Mouse (Mus musculus) hindbrain, embryonic 13.5 days (tissue): ENCODE results near the gene Slc7a11. TPM values are rescaled to one million over a fixed set of nuclear protein-coding genes. Genes with fewer than 3 reads are reported as not detected.

Source experiments
- ATAC-seq: fragments of 200-750 bp; cut with Nextera tagmentation; 2 replicates; pipeline ENCODE4 v1.8.0; 2017; ENCODE audit warnings: moderate TSS enrichment; ENCODE audit not compliant: low FRiP score
- H3K27ac ChIP-seq: fragments of 300-500 bp; sonication (generic); 2 replicates; pipeline ENCODE4 v1.5.1; 2015; ENCODE audit warnings: inconsistent platforms, mild to moderate bottlenecking, moderate library complexity
- H3K27me3 ChIP-seq: fragments of 300-500 bp; sonication (generic); 2 replicates; pipeline ENCODE4 v1.6.1; 2015; ENCODE audit warnings: mild to moderate bottlenecking, inconsistent platforms
- H3K36me3 ChIP-seq: fragments of 300-500 bp; sonication (generic); 2 replicates; pipeline ENCODE4 v1.6.1; 2015; ENCODE audit warnings: mild to moderate bottlenecking, inconsistent platforms
- H3K4me1 ChIP-seq: fragments of 300-500 bp; sonication (generic); replicated peaks from 2 replicates; pipeline ENCODE4 v1.6.1; 2015; ENCODE audit warnings: inconsistent platforms
- H3K4me2 ChIP-seq: fragments of 300-500 bp; sonication (generic); 2 replicates; pipeline ENCODE4 v1.6.1; 2015; ENCODE audit warnings: inconsistent platforms, mild to moderate bottlenecking, moderate library complexity
- H3K4me3 ChIP-seq: fragments of 300-500 bp; sonication (generic); 2 replicates; pipeline ENCODE4 v1.5.1; 2015; ENCODE audit warnings: mild to moderate bottlenecking, inconsistent platforms
- H3K9ac ChIP-seq: fragments of 300-500 bp; sonication (generic); 2 replicates; pipeline ENCODE4 v1.6.1; 2015; ENCODE audit warnings: mild to moderate bottlenecking, inconsistent platforms
- H3K9me3 ChIP-seq: fragments of 300-500 bp; sonication (generic); 2 replicates; pipeline ENCODE4 v1.6.1; 2016; ENCODE audit warnings: inconsistent platforms
- WGBS: fragments of 180-500 bp; shearing (Covaris S2); methylation state at CpG from one replicate; pipeline ENCODE4 v1.1.7; 2015; 5-methylcytosine and 5-hydroxymethylcytosine counted together
- polyA plus RNA-seq: library from polyadenylated mRNA; unstranded; fragments of >200 nt; fragmentation: Nextera tagmentation; extraction: Ambion mirVana; gene quantifications from 2 replicates; pipeline ENCODE4 v1.2.1, GENCODE M21; 2015

Slc7a11 gene
- polyA plus RNA-seq, 1 experiment from 2014 or later: 3.9 TPM

GRCm38 (mm10) chr3:50387280-50387679 is 56.1 kb downstream of the Slc7a11 start:
- no peak; the same call in 1 of the 2 replicates for ATAC-seq
- WGBS: 26% methylated on average over 4 of the region's 4 CpGs
- Histone ChIP-seq H3K4me1 (peaks cover 12% of the 10 kb centered on the region), H3K27me3 (no peaks in the 10 kb centered on the region), H3K36me3 (no peaks in the 10 kb centered on the region), H3K9me3 (peaks cover 5% of the 10 kb centered on the region; the same call in 1 of the 2 replicates), H3K4me3 (no peak overlapping the region), H3K4me2 (no peak overlapping the region), H3K9ac (no peak overlapping the region), H3K27ac (no peak overlapping the region)

- ATAC-seq: 0 out of 2 replicates have a peak, but pooled peaks have one; percentile 53
- H3K4me1 ChIP-seq: peaks cover 17% of the 10 kb centered on the region
- peaks cover 5% of the 10 kb centered on the region; the same call in 1 of the 2 replicates for H3K9me3 ChIP-seq
- no peak overlapping the region for H3K27ac ChIP-seq
- H3K36me3 ChIP-seq: no peaks in the 10 kb centered on the region
- H3K27me3 ChIP-seq: no peaks in the 10 kb centered on the region
- no peak overlapping the region for H3K4me2 ChIP-seq
- H3K4me3 ChIP-seq: no peak overlapping the region
- WGBS: 69% methylated on average over 5 of the region's 5 CpGs
- no peak overlapping the region for H3K9ac ChIP-seq
Measured at GRCm38 (mm10) chr3:50386561-50387221, 56.7 kb downstream of the Slc7a11 start.

- 43% methylated on average over 6 of the region's 6 CpGs for WGBS
- Histone ChIP-seq H3K4me1 (peaks cover 17% of the 10 kb centered on the region), H3K4me3 (no peak overlapping the region), H3K4me2 (no peak overlapping the region), H3K27me3 (no peaks in the 10 kb centered on the region), H3K36me3 (no peaks in the 10 kb centered on the region), H3K27ac (no peak overlapping the region), H3K9me3 (peaks cover 5% of the 10 kb centered on the region; the same call in 1 of the 2 replicates), H3K9ac (no peak overlapping the region)
- no peak for ATAC-seq
Measured at GRCm38 (mm10) chr3:50386066-50386465, 57.3 kb downstream of the Slc7a11 start.

GRCm38 (mm10) chr3:50382729-50383128 is 60.7 kb downstream of the Slc7a11 start:
- Histone ChIP-seq H3K4me3 (no peak overlapping the region), H3K27me3 (no peaks in the 10 kb centered on the region), H3K9ac (no peak overlapping the region), H3K9me3 (no peaks in the 10 kb centered on the region), H3K36me3 (no peaks in the 10 kb centered on the region), H3K4me1 (peaks cover 17% of the 10 kb centered on the region), H3K27ac (no peak overlapping the region), H3K4me2 (peak overlapping the region; percentile 49)
- 35% methylated on average over 5 of the region's 5 CpGs for WGBS
- ATAC-seq: no peak

GRCm38 (mm10) chr3:50381861-50382693 is 61.3 kb downstream of the Slc7a11 start:
- ATAC-seq: 0 out of 2 replicates have a peak, but pooled peaks have one; percentile 34
- 0 out of 2 replicates have a peak overlapping the region, but pooled peaks have one; percentile 29 for H3K9ac ChIP-seq
- H3K27me3 ChIP-seq: no peaks in the 10 kb centered on the region
- H3K4me3 ChIP-seq: peak overlapping the region; percentile 35
- 0 out of 2 replicates have a peak overlapping the region, but pooled peaks have one; percentile 18 for H3K27ac ChIP-seq
- H3K4me2 ChIP-seq: peak overlapping the region; percentile 49
- H3K36me3 ChIP-seq: no peaks in the 10 kb centered on the region
- peaks cover 17% of the 10 kb centered on the region for H3K4me1 ChIP-seq
- H3K9me3 ChIP-seq: no peaks in the 10 kb centered on the region
- 42% methylated on average over 22 of the region's 22 CpGs for WGBS

GRCm38 (mm10) chr3:50381160-50381860 is 62.1 kb downstream of the Slc7a11 start:
- ATAC-seq: peak; percentile 77
- no peak overlapping the region for H3K27ac ChIP-seq
- 20% methylated on average over 10 of the region's 10 CpGs for WGBS
- peaks cover 14% of the 10 kb centered on the region for H3K4me1 ChIP-seq
- no peaks in the 10 kb centered on the region for H3K9me3 ChIP-seq
- peak overlapping the region; percentile 35 for H3K4me3 ChIP-seq
- H3K36me3 ChIP-seq: no peaks in the 10 kb centered on the region
- 0 out of 2 replicates have a peak overlapping the region, but pooled peaks have one; percentile 29 for H3K9ac ChIP-seq
- no peaks in the 10 kb centered on the region for H3K27me3 ChIP-seq
- peak overlapping the region; percentile 49 for H3K4me2 ChIP-seq

- Histone ChIP-seq H3K36me3 (no peaks in the 10 kb centered on the region), H3K4me1 (peaks cover 11% of the 10 kb centered on the region), H3K4me3 (no peak overlapping the region), H3K9me3 (no peaks in the 10 kb centered on the region), H3K27ac (no peak overlapping the region), H3K4me2 (no peak overlapping the region), H3K9ac (no peak overlapping the region), H3K27me3 (no peaks in the 10 kb centered on the region)
- no peak for ATAC-seq
- WGBS: 70% methylated on average over 8 of the region's 8 CpGs
Measured at GRCm38 (mm10) chr3:50379942-50380341, 63.5 kb downstream of the Slc7a11 start.

- Histone ChIP-seq H3K4me3 (no peak overlapping the region), H3K4me1 (no peaks in the 10 kb centered on the region), H3K4me2 (no peak overlapping the region), H3K36me3 (no peaks in the 10 kb centered on the region), H3K27me3 (no peaks in the 10 kb centered on the region), H3K27ac (no peak overlapping the region), H3K9me3 (no peaks in the 10 kb centered on the region), H3K9ac (no peak overlapping the region)
- no peak for ATAC-seq
Measured at GRCm38 (mm10) chr3:50375477-50375876, 67.9 kb downstream of the Slc7a11 start.

GRCm38 (mm10) chr3:50369791-50370190 is 73.6 kb downstream of the Slc7a11 start:
- 95% methylated on average over 6 of the region's 6 CpGs for WGBS

GRCm38 (mm10) chr3:50367175-50367574 is 76.2 kb downstream of the Slc7a11 start:
- H3K27me3 ChIP-seq: no peaks in the 10 kb centered on the region
- H3K4me2 ChIP-seq: no peak overlapping the region
- H3K9ac ChIP-seq: no peak overlapping the region
- ATAC-seq: no peak
- WGBS: 56% methylated on average over 3 of the region's 3 CpGs
- no peaks in the 10 kb centered on the region for H3K36me3 ChIP-seq
- no peak overlapping the region for H3K27ac ChIP-seq
- no peaks in the 10 kb centered on the region for H3K4me1 ChIP-seq
- H3K4me3 ChIP-seq: no peak overlapping the region
- H3K9me3 ChIP-seq: no peaks in the 10 kb centered on the region

More at GRCm38 (mm10) chr3:50369791-50370190, 73.6 kb downstream of the Slc7a11 start:
- Histone ChIP-seq H3K4me1 (no peaks in the 10 kb centered on the region), H3K4me2 (no peak overlapping the region), H3K36me3 (no peaks in the 10 kb centered on the region), H3K4me3 (no peak overlapping the region), H3K9me3 (no peaks in the 10 kb centered on the region), H3K27ac (no peak overlapping the region), H3K9ac (no peak overlapping the region), H3K27me3 (no peaks in the 10 kb centered on the region)
- no peak for ATAC-seq

- H3K9ac ChIP-seq: no peak overlapping the region
- WGBS: 84% methylated on average over 3 of the region's 3 CpGs
- H3K4me2 ChIP-seq: no peak overlapping the region
- no peak overlapping the region for H3K27ac ChIP-seq
- H3K27me3 ChIP-seq: no peaks in the 10 kb centered on the region
- H3K4me1 ChIP-seq: no peaks in the 10 kb centered on the region
- no peak overlapping the region for H3K4me3 ChIP-seq
- no peaks in the 10 kb centered on the region for H3K36me3 ChIP-seq
- no peak for ATAC-seq
- no peaks in the 10 kb centered on the region for H3K9me3 ChIP-seq
Measured at GRCm38 (mm10) chr3:50363659-50364058, 79.8 kb downstream of the Slc7a11 start.

GRCm38 (mm10) chr3:50347081-50347480 is 96.3 kb downstream of the Slc7a11 start:
- Histone ChIP-seq H3K9ac (no peak overlapping the region), H3K4me1 (no peaks in the 10 kb centered on the region), H3K27me3 (no peaks in the 10 kb centered on the region), H3K4me2 (no peak overlapping the region), H3K4me3 (no peak overlapping the region), H3K36me3 (no peaks in the 10 kb centered on the region), H3K27ac (no peak overlapping the region), H3K9me3 (no peaks in the 10 kb centered on the region)
- WGBS: 76% methylated on average over 1 of the region's 1 CpGs
- no peak for ATAC-seq
